Mouse (Mus musculus) small intestine, adult 2 months (tissue): ENCODE measurements around the gene Nmnat2. TPM values are rescaled to one million over a fixed set of nuclear protein-coding genes. Genes with fewer than 3 reads are reported as not detected.
A peak's percentile ranks its signal among the peaks of the same experiment; 100 is the strongest.

Source experiments
- H3K27ac ChIP-seq: fragments of 200-500 bp; 2 replicates; pipeline ENCODE4 v1.5.1; 2012; ENCODE audit warnings: low read depth, low read length, control low read depth, inconsistent platforms; ENCODE audit not compliant: insufficient read depth
- H3K27me3 ChIP-seq: fragments of 200-500 bp; 2 replicates; pipeline ENCODE4 v1.6.1; 2012; ENCODE audit warnings: mild to moderate bottlenecking, moderate library complexity, low read length, inconsistent platforms; ENCODE audit not compliant: control insufficient read depth, insufficient read depth
- H3K36me3 ChIP-seq: fragments of 200-500 bp; 2 replicates; pipeline ENCODE4 v1.6.1; 2012; ENCODE audit warnings: mild to moderate bottlenecking, low read length, control low read depth, inconsistent platforms; ENCODE audit not compliant: control insufficient read depth, insufficient read depth
- H3K4me1 ChIP-seq: fragments of 200-500 bp; 2 replicates; pipeline ENCODE4 v1.6.1; 2012; ENCODE audit warnings: low read length, inconsistent platforms, mixed read lengths; ENCODE audit not compliant: control insufficient read depth, insufficient read depth, insufficient read length
- H3K4me3 ChIP-seq: fragments of 200-500 bp; 2 replicates; pipeline ENCODE4 v1.5.1; 2012; ENCODE audit warnings: low read depth, mild to moderate bottlenecking, control low read depth, inconsistent platforms, low read length, moderate library complexity
- CTCF ChIP-seq: fragments of 200-500 bp; IDR thresholded peaks from 2 replicates; pipeline ENCODE4 v1.5.1; 2012; ENCODE audit warnings: low read depth, mild to moderate bottlenecking, control low read depth, inconsistent platforms, low read length, moderate library complexity, mixed read lengths; ENCODE audit not compliant: insufficient replicate concordance, insufficient read length; ENCODE audit errors: extremely low read depth
- POLR2A ChIP-seq: fragments of 200-500 bp; IDR thresholded peaks from 2 replicates; pipeline ENCODE4 v1.6.1; 2012; ENCODE audit warnings: low read depth, mild to moderate bottlenecking, control low read depth, inconsistent platforms, low read length, moderate library complexity
- WGBS: fragments of 180-500 bp; shearing (Covaris S2); methylation state at CpG from one replicate; pipeline ENCODE4 v1.1.7; 2018; 5-methylcytosine and 5-hydroxymethylcytosine counted together
- polyA plus RNA-seq: library from polyadenylated mRNA; depleted of rRNA; stranded (reverse); fragments of >200 nt; gene quantifications from 2 replicates; pipeline ENCODE4 v1.2.3, GENCODE M21; 2012; rRNA removed

The Nmnat2 gene
- 0.35 and 0.81 TPM in 2 replicates for polyA plus RNA-seq

DNA sequence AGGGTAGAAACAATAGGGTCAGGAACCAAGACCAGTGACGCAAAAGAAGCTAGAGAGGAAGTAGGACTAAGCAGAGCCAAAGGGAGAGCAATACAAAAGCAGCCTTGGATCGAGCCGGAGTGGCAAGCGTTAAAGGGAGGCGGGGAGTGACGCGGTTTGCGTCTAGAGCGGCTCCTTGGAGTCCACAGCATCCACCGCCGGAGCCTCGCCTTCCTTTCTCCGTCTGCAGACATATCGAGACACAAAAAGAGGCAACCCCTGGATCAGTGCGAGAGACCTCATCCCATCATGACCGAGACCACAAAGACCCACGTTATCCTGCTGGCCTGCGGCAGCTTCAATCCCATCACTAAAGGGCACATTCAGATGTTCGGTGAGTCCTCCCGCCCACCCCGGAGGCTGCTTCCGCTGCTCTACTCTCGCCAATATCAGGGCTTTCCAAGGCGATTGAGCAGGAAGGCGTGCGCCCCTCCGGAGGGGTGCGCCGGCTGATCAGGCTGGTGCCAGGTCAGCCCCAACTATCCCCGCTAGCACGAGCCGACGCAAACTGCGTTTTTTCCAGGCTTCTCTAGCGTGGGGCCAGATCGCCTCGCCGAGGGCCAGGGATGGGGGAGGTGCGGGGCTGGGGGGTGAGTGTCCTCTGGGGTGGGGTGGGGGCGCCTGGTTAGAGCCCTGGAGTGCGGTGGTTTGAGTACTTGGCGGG lies at the start of gene Nmnat2:
Gene Nmnat2 (plus strand): TSS at position 173 of the 703 bp plus-strand sequence.
- Histone ChIP-seq H3K36me3 (no peaks in the 10 kb centered on the region), H3K27ac (no peak within 1 kb of the TSS), H3K4me1 (no peaks in the 10 kb centered on the region), H3K27me3 (peaks cover 21% of the 10 kb centered on the region), H3K4me3 (peak within 1 kb of the TSS; percentile 47)
- WGBS: 3% methylated on average over 42 of the region's 42 CpGs
- TF ChIP-seq CTCF: no peak
- no peak for TF ChIP-seq POLR2A

DNA sequence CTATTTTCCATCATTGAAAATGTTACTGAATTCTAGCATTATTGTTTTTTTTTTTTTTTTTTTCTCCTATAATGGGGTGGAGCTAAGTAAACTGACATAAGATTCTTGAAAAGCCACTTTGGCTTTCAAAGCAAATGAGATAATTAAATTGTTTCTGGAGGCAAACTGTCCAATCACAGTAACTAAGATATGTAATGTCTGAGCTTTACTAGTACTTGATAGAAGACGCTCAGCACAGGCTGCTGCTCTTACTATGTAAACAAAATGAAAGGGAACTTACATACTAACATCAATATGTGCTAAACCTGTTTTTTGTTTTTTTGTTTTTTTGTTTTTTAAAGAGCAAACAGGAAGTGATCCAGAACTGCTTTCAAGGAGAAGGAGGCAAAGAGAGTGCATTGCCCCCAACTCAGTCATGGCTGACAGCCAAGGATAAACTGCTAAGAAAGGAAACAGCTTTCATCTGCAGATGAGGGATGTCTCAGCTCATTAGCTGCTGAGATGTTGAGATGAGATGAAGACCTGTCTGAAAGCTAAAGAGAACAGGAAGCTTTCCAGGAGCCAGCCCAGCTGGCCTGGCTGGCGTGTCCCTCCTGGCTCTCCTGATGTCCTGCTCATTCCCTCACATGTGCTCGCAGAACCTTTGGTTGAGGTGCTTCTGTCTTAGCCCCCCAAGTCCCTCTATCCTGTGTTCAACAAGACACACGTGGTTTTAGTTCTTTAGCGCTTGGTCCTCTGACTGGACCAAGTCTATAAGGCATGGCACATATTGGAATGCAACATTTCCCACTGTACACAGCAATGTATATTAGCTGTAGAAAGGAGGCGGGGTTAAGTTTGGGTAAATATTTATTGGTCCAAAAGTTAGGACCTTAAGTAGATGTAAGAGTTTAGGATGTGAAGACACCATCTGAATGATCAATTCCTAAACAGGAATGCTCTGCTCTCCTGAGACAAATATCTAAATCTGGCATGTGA lies 41.0 kb upstream of the Nmnat2 start:
- WGBS: 71% methylated on average over 6 of the region's 6 CpGs
- no peak overlapping the region for H3K27ac ChIP-seq
- peaks cover 4% of the 10 kb centered on the region; the same call in 1 of the 2 replicates for H3K4me1 ChIP-seq
- no peaks in the 10 kb centered on the region for H3K36me3 ChIP-seq
- H3K4me3 ChIP-seq: no peak overlapping the region
- no peaks in the 10 kb centered on the region for H3K27me3 ChIP-seq
- no peak for TF ChIP-seq CTCF
- TF ChIP-seq POLR2A: no peak

DNA sequence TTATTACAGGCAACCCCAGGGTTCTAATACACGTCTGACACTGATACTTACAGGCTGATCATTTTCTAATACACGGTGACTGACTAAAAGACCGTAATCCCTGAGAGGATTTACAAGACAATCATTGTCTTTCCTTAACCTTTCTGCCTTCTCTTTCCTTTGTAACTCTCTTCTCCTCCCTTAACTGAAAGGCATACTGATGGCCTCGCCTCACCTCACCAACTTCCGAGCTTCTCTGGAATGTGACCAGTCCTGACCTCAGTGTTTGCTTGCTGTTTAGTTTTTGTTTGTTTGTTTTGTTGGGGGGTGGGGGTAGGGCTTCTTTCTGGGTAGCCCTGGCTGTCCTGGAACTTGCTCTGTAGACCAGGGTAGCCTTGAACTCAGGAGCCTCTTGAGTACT lies 39.0 kb upstream of the Nmnat2 start:
- TF ChIP-seq POLR2A (no peak), CTCF (no peak)
- Histone ChIP-seq H3K27me3 (no peaks in the 10 kb centered on the region), H3K27ac (no peak overlapping the region), H3K36me3 (no peaks in the 10 kb centered on the region), H3K4me3 (no peak overlapping the region), H3K4me1 (peaks cover 6% of the 10 kb centered on the region; the same call in 1 of the 2 replicates)
- WGBS: 61% methylated on average over 5 of the region's 5 CpGs

DNA sequence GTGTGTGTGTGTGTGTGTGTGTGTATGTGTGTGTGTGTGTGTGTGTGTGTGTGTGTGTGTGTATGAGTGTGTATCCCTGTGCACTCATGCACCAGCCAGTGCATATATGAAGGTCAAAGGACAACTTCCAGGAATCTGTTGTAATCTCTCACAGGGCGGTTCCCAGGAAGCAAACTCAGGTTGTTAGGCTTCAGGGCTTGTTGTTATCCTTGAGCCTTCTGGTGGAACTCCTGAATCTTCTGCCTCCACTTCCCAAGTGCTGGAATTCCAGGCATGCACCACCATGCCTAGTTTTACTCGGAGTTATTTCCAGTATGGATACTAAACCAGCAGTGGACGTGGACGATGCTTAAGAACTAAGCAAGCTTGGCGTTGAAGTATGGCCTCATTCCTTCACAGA lies 37.9 kb upstream of the Nmnat2 start:
- WGBS: 80% methylated on average over 5 of the region's 5 CpGs
- Histone ChIP-seq H3K27me3 (no peaks in the 10 kb centered on the region), H3K4me1 (peaks cover 6% of the 10 kb centered on the region; the same call in 1 of the 2 replicates), H3K36me3 (no peaks in the 10 kb centered on the region), H3K27ac (no peak overlapping the region), H3K4me3 (no peak overlapping the region)
- TF ChIP-seq CTCF: no peak
- TF ChIP-seq POLR2A: no peak

DNA sequence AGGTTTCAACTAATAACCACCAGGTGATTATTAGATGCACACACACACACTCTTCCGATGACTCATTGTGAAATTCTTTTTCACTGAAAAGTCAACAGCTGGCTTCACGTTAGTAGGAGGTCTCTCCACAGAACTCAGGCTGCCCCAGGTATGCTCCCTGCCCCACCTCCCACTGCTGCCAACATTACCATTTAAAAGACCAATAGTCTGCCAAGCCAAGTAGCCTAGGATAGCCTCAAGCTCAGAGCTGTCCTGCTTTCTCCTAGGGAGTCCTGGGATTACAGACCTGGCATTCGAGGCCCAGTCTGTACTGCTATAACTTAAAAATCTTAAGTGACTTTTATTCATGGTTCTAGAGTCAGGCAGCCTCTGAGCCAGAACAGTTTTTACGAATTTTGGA lies 37.2 kb upstream of the Nmnat2 start:
- 67% methylated on average over 4 of the region's 4 CpGs for WGBS
- no peak for TF ChIP-seq POLR2A
- no peak for TF ChIP-seq CTCF
- Histone ChIP-seq H3K4me1 (peaks cover 6% of the 10 kb centered on the region; the same call in 1 of the 2 replicates), H3K4me3 (no peak overlapping the region), H3K27ac (no peak overlapping the region), H3K36me3 (no peaks in the 10 kb centered on the region), H3K27me3 (no peaks in the 10 kb centered on the region)

DNA sequence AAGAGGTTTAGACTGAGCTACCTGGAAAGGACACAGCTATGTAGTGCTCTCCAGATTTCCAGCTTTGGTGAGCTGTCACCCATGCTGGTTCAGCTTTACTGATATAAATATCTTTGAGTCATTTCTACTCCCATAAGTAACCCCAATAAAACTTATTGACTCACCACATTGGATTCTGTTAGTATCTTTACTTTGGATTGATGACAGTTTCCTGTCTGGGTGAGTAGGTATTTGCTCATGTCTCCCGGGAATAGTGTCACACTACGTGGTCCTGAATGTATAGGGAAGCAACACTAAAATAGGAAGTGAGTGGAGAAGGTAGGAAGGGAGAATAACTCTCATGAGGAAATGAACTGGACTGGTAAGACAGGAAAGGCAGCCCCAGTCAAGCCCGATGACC lies 33.0 kb upstream of the Nmnat2 start:
- H3K27ac ChIP-seq: peak overlapping the region; percentile 55; the same call in 1 of the 2 replicates
- H3K36me3 ChIP-seq: no peaks in the 10 kb centered on the region
- no peaks in the 10 kb centered on the region for H3K27me3 ChIP-seq
- peaks cover 4% of the 10 kb centered on the region; the same call in 1 of the 2 replicates for H3K4me1 ChIP-seq
- H3K4me3 ChIP-seq: no peak overlapping the region
- WGBS: 32% methylated on average over 3 of the region's 3 CpGs
- TF ChIP-seq POLR2A (no peak), CTCF (no peak)

DNA sequence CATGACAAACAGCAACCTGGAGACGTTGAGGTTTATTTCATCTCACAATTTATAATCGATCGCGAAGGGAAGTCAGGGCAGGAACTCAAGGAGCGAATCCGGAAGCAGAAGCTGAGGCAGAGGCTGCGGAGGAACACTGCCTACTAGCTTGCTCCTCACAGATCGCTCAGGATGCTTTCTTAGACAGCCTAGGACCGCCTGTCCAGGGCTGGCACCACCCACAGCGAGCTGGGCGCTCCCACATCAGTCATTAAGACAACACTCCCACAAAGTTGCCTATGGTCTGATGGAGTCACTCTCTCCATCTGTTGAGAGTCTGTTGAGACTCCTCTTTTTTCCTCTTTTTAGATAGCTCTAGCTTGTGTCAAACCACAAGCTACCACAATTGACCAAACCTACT lies 20.8 kb upstream of the Nmnat2 start:
- no peak overlapping the region for H3K4me3 ChIP-seq
- no peaks in the 10 kb centered on the region for H3K36me3 ChIP-seq
- no peak for TF ChIP-seq CTCF
- TF ChIP-seq POLR2A: no peak
- WGBS: 62% methylated on average over 11 of the region's 11 CpGs
- no peaks in the 10 kb centered on the region for H3K4me1 ChIP-seq
- no peak overlapping the region for H3K27ac ChIP-seq
- no peaks in the 10 kb centered on the region for H3K27me3 ChIP-seq
